In the genomic region with DNA sequence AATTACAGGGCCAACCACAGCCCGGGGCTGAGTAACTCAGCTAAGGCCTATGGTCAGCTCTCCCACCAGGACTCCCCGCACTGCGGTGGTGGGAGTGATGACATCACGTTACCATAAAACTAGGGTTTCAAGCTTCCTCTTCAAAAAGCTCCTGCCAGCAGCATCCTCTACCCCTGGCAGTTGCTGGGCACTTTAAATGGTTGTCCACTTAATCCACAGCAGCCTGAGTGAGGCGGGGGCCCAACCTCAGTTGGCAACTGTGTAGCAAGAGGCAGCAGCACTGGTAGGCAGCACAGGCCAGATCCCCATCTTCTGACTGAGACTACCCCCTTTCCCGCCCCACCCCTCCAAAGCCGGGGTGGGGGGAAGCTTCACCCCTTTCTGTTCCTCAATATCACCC, we compare ENCODE assay signal across 20 mouse cellular contexts. TPM values are rescaled to one million over a fixed set of nuclear protein-coding genes. Genes with fewer than 3 reads are reported as not detected.
DNase-seq lines count a peak whose midpoint lies in the region; ATAC-seq and TF ChIP-seq lines count a peak whose summit lies in the region.
"Had no signal": no experiment of that assay in that cellular context is flagged by ENCODE, and none has a peak within 500 bp of the region (broad histone marks: within the 10 kb centered on the region; RNA-seq: fewer than 3 reads in every experiment).

No protein-coding gene starts in this region.

- H3K27me3 ChIP-seq in forebrain, embryonic 13.5 days = no peaks in the 10 kb centered on the region
- H3K27me3 ChIP-seq in midbrain, embryonic 15.5 days (replicated peaks) = no peaks in the 10 kb centered on the region

- peak overlapping the region; percentile 99; the same call in 1 of the 2 replicates for H3K4me2 ChIP-seq in forebrain, embryonic 13.5 days
- H3K4me2 ChIP-seq in midbrain, embryonic 15.5 days = peak overlapping the region; percentile 65

- TF ChIP-seq CTCF in layer of hippocampus, adult 2 months (conservative IDR thresholded peaks at IDR 0.05) = no peak

- H3K4me3 ChIP-seq in layer of hippocampus, adult 2 months = no peak overlapping the region
- H3K4me3 ChIP-seq in forebrain, embryonic 13.5 days = no peak overlapping the region
- H3K4me3 ChIP-seq in midbrain, embryonic 15.5 days = no peak overlapping the region

- peak overlapping the region; percentile 97; the same call in 1 of the 2 replicates for H3K27ac ChIP-seq in layer of hippocampus, adult 2 months
- peak overlapping the region; percentile 90; the same call in 1 of the 2 replicates for H3K27ac ChIP-seq in forebrain, embryonic 13.5 days
- H3K27ac ChIP-seq in midbrain, embryonic 15.5 days = peak overlapping the region; percentile 96; the same call in 1 of the 2 replicates
- H3K27ac ChIP-seq: embryonic facial prominence, embryonic 15.5 days; heart, embryonic 10.5 days; kidney, embryonic 15.5 days; limb, embryonic 10.5 days had no signal

- H3K9ac ChIP-seq in forebrain, embryonic 13.5 days = 0 out of 2 replicates have a peak overlapping the region, but pooled peaks have one; percentile 88
- H3K9ac ChIP-seq in midbrain, embryonic 15.5 days = 0 out of 2 replicates have a peak overlapping the region, but pooled peaks have one; percentile 87
- H3K9ac ChIP-seq: embryonic facial prominence, embryonic 15.5 days; lung, embryonic 14.5 days had no signal

- H3K4me1 ChIP-seq in forebrain, embryonic 13.5 days = peaks cover 29% of the 10 kb centered on the region
- H3K4me1 ChIP-seq in midbrain, embryonic 15.5 days = peaks cover 33% of the 10 kb centered on the region

- 67% methylated on average over 7 of the region's 7 CpGs for WGBS in forebrain, embryonic 13.5 days
- 72% methylated on average over 7 of the region's 7 CpGs for WGBS in midbrain, embryonic 15.5 days

- intact Hi-C loops in gastrocnemius, postnatal 14 days (cut with DNase I; ENCODE audit: low total_unique reads) = no loop called here

- no peaks in the 10 kb centered on the region for H3K9me3 ChIP-seq in forebrain, embryonic 13.5 days (replicated peaks)
- no peaks in the 10 kb centered on the region for H3K9me3 ChIP-seq in midbrain, embryonic 15.5 days
- H3K9me3 ChIP-seq: embryonic facial prominence, embryonic 15.5 days; heart, embryonic 10.5 days; kidney, embryonic 15.5 days; limb, embryonic 10.5 days had no signal

- DNase-seq in cerebellum, adult 9-10 months = peak; percentile 54
- no peak for DNase-seq in cerebellum, postnatal 4 days (ENCODE audit: low spot score in 2 of 2)
- no peak for DNase-seq in layer of hippocampus, adult 2 months (ENCODE audit: low spot score in 2 of 2)
- DNase-seq in layer of hippocampus, postnatal 10 days (ENCODE audit: low spot score in 2 of 2) = no peak
- no peak for DNase-seq in gastrocnemius, postnatal 14 days
- no peak for DNase-seq in layer of hippocampus, adult 18-20 months (ENCODE audit: low spot score in 2 of 2)
- DNase-seq: embryo, embryonic 11 days; heart, postnatal 10 days; lung, embryonic 14.5 days; thymus, adult 2 months had no signal

- no peak for ATAC-seq in forebrain, embryonic 13.5 days
- no peak for ATAC-seq in midbrain, embryonic 15.5 days (replicated peaks)
- ATAC-seq: inflammation-experienced regulatory T-cells, adult 6 months had no signal

- H3K36me3 ChIP-seq in forebrain, embryonic 13.5 days (ENCODE audit: poor library complexity, severe bottlenecking) = no peaks in the 10 kb centered on the region
- H3K36me3 ChIP-seq in midbrain, embryonic 15.5 days (replicated peaks) = no peaks in the 10 kb centered on the region
- H3K36me3 ChIP-seq: embryonic facial prominence, embryonic 15.5 days; heart, embryonic 10.5 days; kidney, embryonic 15.5 days; limb, embryonic 10.5 days had no signal

RNA-seq across cellular contexts. Expression of a gene that starts 0.9 kb away (rescaled TPM):
- total RNA-seq in layer of hippocampus, adult 2 months (2021) = 100 to 1,000 TPM; 609 to 644 TPM
- 100 to 1,000 TPM; 704 to 762 TPM for total RNA-seq in layer of hippocampus, postnatal 10 days (2021)
- polyA plus RNA-seq in forebrain, embryonic 13.5 days (2015; fragmentation: Nextera tagmentation; extraction: Ambion mirVana) = 205 and 224 TPM in 2 replicates
- polyA plus RNA-seq in midbrain, embryonic 15.5 days (2015; fragmentation: Nextera tagmentation; extraction: Ambion mirVana) = 498 and 502 TPM in 2 replicates
- 1 to 10 TPM; 1.4 to 5.7 TPM for total RNA-seq in gastrocnemius, postnatal 14 days (2021)
- total RNA-seq in layer of hippocampus, adult 18-20 months (2021) = 100 to 1,000 TPM; 637 to 653 TPM
- polyA plus RNA-seq: inflammation-experienced regulatory T-cells, adult 6 months had no signal

RNA-seq across cellular contexts. Expression of a gene that starts 32.3 kb away (rescaled TPM):
- not detected for total RNA-seq in layer of hippocampus, adult 2 months (2021)
- total RNA-seq in layer of hippocampus, postnatal 10 days (2021) = not detected
- polyA plus RNA-seq in forebrain, embryonic 13.5 days (2015; fragmentation: Nextera tagmentation; extraction: Ambion mirVana) = not detected in 2 replicates
- polyA plus RNA-seq in midbrain, embryonic 15.5 days (2015; fragmentation: Nextera tagmentation; extraction: Ambion mirVana) = not detected in 2 replicates
- not detected for total RNA-seq in gastrocnemius, postnatal 14 days (2021)
- total RNA-seq in layer of hippocampus, adult 18-20 months (2021) = not detected
- total RNA-seq: adrenal gland, adult 18-20 months; CH12.LX; gastrocnemius, adult 8-10 months; heart, postnatal 10 days had no signal
- polyA plus RNA-seq: inflammation-experienced regulatory T-cells, adult 6 months; lung, embryonic 14.5 days had no signal

RNA-seq across cellular contexts. Expression of a gene that starts 58.0 kb away (rescaled TPM):
- total RNA-seq in layer of hippocampus, adult 2 months (2021) = not detected
- total RNA-seq in layer of hippocampus, postnatal 10 days (2021) = not detected
- 0.08 and 0.16 TPM in 2 replicates for polyA plus RNA-seq in forebrain, embryonic 13.5 days (2015; fragmentation: Nextera tagmentation; extraction: Ambion mirVana)
- polyA plus RNA-seq in midbrain, embryonic 15.5 days (2015; fragmentation: Nextera tagmentation; extraction: Ambion mirVana) = 0.14 and 0.32 TPM in 2 replicates
- not detected for total RNA-seq in gastrocnemius, postnatal 14 days (2021)
- not detected for total RNA-seq in layer of hippocampus, adult 18-20 months (2021)
- total RNA-seq: adrenal gland, adult 18-20 months; gastrocnemius, adult 8-10 months; heart, postnatal 10 days had no signal
- polyA plus RNA-seq: inflammation-experienced regulatory T-cells, adult 6 months had no signal

Comparison
In these comparisons a context has a peak if more than half of its experiments do, and no peak if none do; other contexts are left out.
1. RNA of a gene that starts 0.9 kb away (total RNA-seq): 704 to 762 TPM in layer of hippocampus, postnatal 10 days, 637 to 653 TPM in layer of hippocampus, adult 18-20 months and 609 to 644 TPM in layer of hippocampus, adult 2 months; 1.4 to 5.7 TPM in gastrocnemius, postnatal 14 days; every median in the first group is over 10 times any median in the second.
2. Peak in every context shown above with its lines, with median percentiles within 50 percentile points of each other: H3K27ac ChIP-seq.